Mouse (Mus musculus): ENCODE results near the gene Cfl2. TPM values are rescaled to one million over a fixed set of nuclear protein-coding genes. Genes with fewer than 3 reads are reported as not detected.
"Not testable (repeated sequence)": the region's sequence is repeated elsewhere in the genome, so short reads cannot be mapped to it uniquely, and the experiment has no call there.

The Cfl2 gene
- total RNA-seq, 2 experiments from 2014 or later, result 22.7 to 41.6 TPM

DNA sequence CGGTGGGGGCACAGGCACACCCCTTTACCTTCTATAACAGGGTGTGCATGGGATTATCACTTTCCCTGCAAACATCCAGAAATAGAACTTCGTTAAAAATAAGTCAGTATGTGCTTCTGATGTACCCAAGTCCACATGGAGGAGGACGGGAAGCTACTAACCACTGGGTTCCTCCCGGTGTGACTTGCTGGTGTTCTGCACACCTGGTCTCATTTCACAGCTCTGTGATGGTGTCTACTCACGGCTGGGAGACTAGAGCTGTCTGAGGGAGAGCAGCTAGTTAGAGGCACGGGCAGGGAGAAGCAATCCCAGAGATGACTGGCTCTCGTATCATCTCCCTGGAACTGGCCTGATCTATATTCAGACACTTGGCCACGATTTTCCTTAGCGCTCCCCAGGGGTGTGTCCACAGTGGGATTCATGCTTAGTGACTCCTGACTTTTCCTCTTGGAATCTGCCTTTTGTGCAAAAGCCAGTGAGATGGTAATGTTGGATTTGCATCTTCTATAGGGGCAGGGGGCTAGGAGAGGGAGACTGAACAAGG lies 28.7 kb downstream of the Cfl2 start:
- no peak for ATAC-seq (replicated peaks; ENCODE audit: low FRiP score, low TSS enrichment, poor library complexity, severe bottlenecking)

DNA sequence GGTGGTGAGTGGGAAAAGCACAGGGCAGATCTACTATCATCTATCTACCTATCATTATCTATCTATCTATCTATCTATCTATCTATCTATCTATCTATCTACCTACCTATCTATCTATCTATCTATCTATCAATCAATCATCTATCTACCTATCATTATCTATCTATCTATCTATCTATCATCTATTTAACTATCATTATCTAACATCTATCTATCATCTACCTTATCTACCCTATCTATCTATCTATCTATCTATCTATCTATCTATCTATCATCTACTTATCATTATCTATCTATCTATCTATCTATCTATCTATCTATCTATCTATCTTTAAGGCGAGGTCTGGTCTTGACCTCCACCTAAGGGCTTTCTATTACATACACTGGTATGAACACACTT lies 30.8 kb downstream of the Cfl2 start:
- not testable (repeated sequence) for ATAC-seq (replicated peaks; ENCODE audit: low FRiP score, low TSS enrichment, poor library complexity, severe bottlenecking)

DNA sequence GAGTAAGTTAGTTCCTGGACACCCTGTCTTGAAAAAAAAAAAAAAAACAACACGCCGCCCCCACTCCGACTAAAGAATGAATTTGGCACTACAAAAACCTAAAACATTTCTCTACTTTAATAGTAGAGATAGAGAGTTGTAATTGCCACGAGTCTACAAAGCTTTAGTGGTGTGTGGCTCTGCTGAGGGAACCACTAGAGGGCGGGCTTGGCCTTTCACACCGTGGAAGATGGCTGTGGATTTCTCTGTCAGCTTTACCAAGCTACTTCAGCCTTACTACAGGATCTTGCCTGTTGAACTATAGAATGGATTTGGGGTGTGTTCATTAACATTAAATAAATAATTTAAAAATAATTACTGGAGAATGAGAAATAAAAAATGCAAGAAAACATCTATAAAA lies 32.1 kb downstream of the Cfl2 start:
- peak; percentile 85 for ATAC-seq (replicated peaks; ENCODE audit: low FRiP score, low TSS enrichment, poor library complexity, severe bottlenecking)

DNA sequence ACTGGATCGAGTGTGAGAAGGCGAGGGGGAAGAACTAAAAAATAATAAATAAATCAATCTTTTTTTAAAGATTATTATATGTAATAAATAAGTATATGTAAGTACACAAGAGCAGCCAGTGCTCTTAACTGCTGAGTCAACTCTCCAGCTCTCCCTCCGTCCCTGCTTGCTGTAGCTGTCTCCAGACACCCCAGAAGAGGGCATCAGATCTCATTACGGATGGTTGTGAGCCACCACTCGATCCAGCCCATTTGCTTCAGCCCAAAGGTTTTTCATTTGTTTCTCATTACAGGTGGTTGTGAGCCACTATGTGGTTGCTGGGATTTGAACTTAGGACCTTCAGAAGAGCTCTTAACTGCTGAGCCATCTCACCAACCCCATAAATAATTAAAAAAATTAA lies 32.8 kb downstream of the Cfl2 start:
- no peak for ATAC-seq (replicated peaks; ENCODE audit: low FRiP score, low TSS enrichment, poor library complexity, severe bottlenecking)

DNA sequence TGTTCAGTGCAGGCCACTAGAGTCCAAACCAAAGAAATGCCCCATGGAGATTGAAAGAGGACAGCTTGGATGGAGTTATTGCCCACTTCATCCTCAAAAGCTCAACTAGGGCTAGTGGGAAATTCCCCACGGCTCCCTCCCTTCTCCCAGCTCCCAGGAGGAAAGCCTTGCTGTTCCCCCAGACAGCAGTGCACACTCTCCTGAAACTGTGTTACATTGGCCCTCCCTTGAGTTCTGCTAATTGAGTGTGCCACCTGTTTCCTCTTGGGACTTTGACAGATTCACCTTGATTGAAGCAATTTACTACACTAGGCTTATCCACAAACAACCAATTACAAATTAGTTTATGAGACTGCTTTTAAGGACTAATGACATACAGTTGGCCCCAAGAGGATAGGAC lies 34.6 kb downstream of the Cfl2 start:
- no peak for ATAC-seq (replicated peaks; ENCODE audit: low FRiP score, low TSS enrichment, poor library complexity, severe bottlenecking)

DNA sequence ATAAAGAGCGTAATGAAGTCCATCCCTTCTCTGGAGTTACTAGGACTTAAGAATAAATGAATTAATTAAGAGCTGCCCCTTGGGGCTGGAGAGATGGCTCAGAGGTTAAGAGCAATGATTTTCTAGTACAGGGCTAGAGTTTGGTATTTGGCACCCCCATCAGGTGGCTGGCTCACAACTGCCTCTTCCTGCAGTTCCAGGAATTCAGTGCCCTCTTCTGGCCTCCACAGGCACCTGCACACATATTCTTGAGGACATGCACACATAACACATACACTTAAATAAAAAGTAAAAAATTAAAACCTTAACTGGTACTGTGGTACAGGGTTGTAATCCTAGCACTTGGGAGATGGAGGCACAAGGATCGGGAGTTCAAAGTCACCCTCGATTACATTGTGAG lies 37.5 kb downstream of the Cfl2 start:
- 0 out of 2 replicates have a peak, but pooled peaks have one; percentile 57 for ATAC-seq (replicated peaks; ENCODE audit: low FRiP score, low TSS enrichment, poor library complexity, severe bottlenecking)

DNA sequence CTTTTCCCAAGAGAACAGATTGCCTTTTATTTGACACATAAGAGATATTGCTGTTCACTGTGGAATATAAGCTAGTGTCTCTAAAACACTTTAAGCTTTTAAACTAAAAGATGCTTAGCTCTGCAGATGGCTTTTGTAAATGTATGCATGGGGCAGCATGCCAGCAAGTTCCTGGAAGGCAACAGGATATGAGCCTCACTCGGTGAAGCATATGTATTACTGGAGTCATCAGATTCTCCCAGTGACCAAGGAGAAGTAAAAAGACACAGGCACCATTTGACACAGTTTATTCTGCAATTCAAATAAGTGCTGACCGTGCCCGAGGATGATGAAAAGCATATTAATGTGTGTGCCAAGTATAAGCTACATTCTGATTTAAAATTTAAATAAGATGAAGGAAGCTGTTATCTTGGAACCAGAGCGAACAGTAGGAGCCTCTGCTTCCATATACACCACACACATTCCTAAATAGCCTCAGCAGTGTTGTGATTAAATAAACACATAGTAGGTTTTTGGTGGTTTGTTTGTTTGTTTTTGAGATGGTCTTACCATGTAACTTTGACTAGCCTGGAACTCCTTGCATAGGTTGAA lies 39.7 kb downstream of the Cfl2 start:
- no peak for ATAC-seq (replicated peaks; ENCODE audit: low FRiP score, low TSS enrichment, poor library complexity, severe bottlenecking)

DNA sequence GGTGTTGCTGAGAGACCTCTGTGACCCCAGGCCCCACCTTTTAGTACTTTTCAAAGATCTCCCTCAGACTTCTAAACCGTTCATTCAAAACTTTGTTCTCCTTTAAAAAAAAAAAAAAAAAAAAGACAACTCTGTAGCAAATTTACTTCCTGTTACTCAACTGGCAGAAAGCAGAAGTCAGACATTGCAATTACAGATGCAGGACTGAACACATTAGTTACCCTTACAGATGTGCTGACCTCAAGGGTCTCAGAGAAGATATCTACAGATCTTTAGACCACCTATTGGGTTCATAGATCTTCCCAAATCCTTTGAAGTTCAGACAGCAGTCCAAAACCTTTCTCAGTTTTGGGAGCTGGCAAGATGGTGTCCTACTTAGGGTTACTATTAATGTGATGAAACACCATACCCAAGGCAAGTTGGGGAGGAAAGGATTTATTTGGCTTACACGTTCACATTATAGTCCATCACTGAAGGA lies 42.0 kb downstream of the Cfl2 start:
- ATAC-seq (replicated peaks; ENCODE audit: low FRiP score, low TSS enrichment, poor library complexity, severe bottlenecking), result no peak

DNA sequence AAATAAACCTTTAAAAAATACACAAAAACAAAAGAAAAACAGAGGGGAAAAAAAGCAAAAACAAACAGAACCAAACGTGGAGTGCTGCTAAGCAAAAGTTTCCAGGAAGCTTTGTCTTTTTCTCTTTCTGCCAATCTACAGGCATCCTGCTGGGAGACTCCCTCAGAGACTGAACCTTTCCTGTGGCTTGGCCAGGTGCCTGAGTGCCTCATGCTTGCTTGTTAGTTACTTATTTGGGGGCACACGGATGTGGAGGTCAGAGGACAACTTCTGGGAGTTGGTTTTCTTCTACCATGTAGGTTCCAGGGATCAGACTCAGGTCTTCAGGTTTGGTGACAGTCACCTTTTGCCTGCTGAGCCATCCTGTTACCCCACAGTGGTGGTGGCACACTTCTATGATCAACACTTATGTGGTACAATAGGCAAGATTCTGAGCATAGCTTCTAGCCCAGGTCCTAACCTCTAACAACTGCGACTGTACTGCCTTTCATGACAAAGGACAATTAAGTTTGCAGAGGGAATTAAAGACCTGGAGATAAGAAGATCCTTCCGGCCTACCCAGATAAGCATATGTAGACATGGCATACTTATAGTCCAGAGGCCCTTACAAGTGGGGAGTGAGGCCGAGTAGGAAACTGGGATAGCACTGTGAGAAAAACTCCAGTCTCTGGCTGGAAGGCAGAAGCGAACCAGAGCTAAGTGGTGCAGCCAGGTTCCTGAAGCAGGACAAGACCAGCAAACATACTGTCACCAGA lies 43.3 kb downstream of the Cfl2 start:
- peak; percentile 77 for ATAC-seq (replicated peaks; ENCODE audit: low FRiP score, low TSS enrichment, poor library complexity, severe bottlenecking)

DNA sequence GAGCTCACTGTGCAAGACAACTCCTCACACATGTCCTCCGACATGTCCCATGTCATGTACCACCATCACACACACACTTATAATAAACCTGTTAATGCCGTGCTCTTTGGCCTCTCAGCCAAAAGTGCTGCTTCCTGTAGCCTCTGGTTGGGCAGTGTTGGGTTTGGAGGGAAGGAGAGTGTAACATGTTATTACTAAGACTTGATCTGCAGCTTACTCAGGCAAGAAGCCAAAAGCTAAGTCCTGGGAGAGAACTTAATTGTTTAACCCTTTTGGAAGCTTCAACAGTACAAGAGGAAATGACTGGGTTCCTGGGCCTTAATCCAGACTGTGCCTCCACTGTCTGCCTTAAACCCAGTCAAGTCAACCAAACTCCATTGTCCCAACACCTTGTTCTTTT lies 52.5 kb downstream of the Cfl2 start:
- no peak for ATAC-seq (replicated peaks; ENCODE audit: low FRiP score, low TSS enrichment, poor library complexity, severe bottlenecking)

Other genes with a start within 250 kb of the Cfl2 start
- gene Sptssa, start 206.3 kb downstream of the Cfl2 start, total RNA-seq (2014; fragmentation: Nextera tagmentation), result 99.0 and 120 TPM in 2 replicates
- gene Sptssa, start 206.3 kb downstream of the Cfl2 start, total RNA-seq (2017), result 133 and 170 TPM in 2 replicates
- gene Eapp, start 167.0 kb downstream of the Cfl2 start, total RNA-seq (2014; fragmentation: Nextera tagmentation), result 34.3 and 65.4 TPM in 2 replicates
- 71.3 and 79.8 TPM in 2 replicates for gene Eapp, start 167.0 kb downstream of the Cfl2 start, total RNA-seq (2017)
- 30.9 and 34.0 TPM in 2 replicates for gene Snx6, start 67.2 kb downstream of the Cfl2 start, total RNA-seq (2014; fragmentation: Nextera tagmentation)
- 56.9 and 74.7 TPM in 2 replicates for gene Snx6, start 67.2 kb downstream of the Cfl2 start, total RNA-seq (2017)
- gene Gm20403, start 123.7 kb upstream of the Cfl2 start, total RNA-seq (2014; fragmentation: Nextera tagmentation), result not detected in 2 replicates
- gene Gm20403, start 123.7 kb upstream of the Cfl2 start, total RNA-seq (2017), result not detected in 2 replicates
- 105 and 128 TPM in 2 replicates for gene Baz1a, start 151.5 kb upstream of the Cfl2 start, total RNA-seq (2014; fragmentation: Nextera tagmentation)
- gene Baz1a, start 151.5 kb upstream of the Cfl2 start, total RNA-seq (2017), result 98.9 and 112 TPM in 2 replicates
- 32.7 and 33.2 TPM in 2 replicates for gene 2700097O09Rik, start 217.2 kb upstream of the Cfl2 start, total RNA-seq (2014; fragmentation: Nextera tagmentation)
- 19.6 and 20.7 TPM in 2 replicates for gene 2700097O09Rik, start 217.2 kb upstream of the Cfl2 start, total RNA-seq (2017)
- 72.6 and 88.9 TPM in 2 replicates for gene Srp54a, start 217.4 kb upstream of the Cfl2 start, total RNA-seq (2014; fragmentation: Nextera tagmentation)
- gene Srp54a, start 217.4 kb upstream of the Cfl2 start, total RNA-seq (2017), result 194 and 251 TPM in 2 replicates

Measured in megakaryocyte-erythroid progenitor cell, adult 5-6 weeks (primary cell).